Mouse (Mus musculus) liver, postnatal 0 days (tissue): ENCODE data around the gene Sema4a. TPM values are rescaled to one million over a fixed set of nuclear protein-coding genes. Genes with fewer than 3 reads are reported as not detected.

Experiments used
- ATAC-seq: fragments of 200-750 bp; cut with Nextera tagmentation; 2 replicates; pipeline ENCODE4 v1.8.0; 2017; ENCODE audit warnings: mild to moderate bottlenecking, moderate library complexity
- DNase-seq: peaks from one replicate; pipeline ENCODE4 v3.0.0-alpha.2; 2016
- H3K27ac ChIP-seq: fragments of 300-500 bp; sonication (generic); 2 replicates; pipeline ENCODE4 v1.5.1; 2014; ENCODE audit warnings: antibody characterized with exemption, moderate library complexity, mild to moderate bottlenecking, low read depth
- H3K27me3 ChIP-seq: fragments of 300-500 bp; sonication (generic); 2 replicates; pipeline ENCODE4 v1.6.1; 2014; ENCODE audit warnings: low read length, control low read depth, mixed read lengths; ENCODE audit not compliant: insufficient read depth
- H3K36me3 ChIP-seq: fragments of 300-500 bp; sonication (generic); replicated peaks from 2 replicates; pipeline ENCODE4 v1.6.1; 2014; ENCODE audit warnings: mild to moderate bottlenecking, control low read depth, low read length, moderate library complexity, mixed read lengths; ENCODE audit not compliant: insufficient read depth
- H3K4me1 ChIP-seq: fragments of 300-500 bp; sonication (generic); 2 replicates; pipeline ENCODE4 v1.6.1; 2014; ENCODE audit warnings: antibody characterized with exemption, mild to moderate bottlenecking, control low read depth; ENCODE audit not compliant: insufficient read depth
- H3K4me2 ChIP-seq: fragments of 300-500 bp; sonication (generic); 2 replicates; pipeline ENCODE4 v1.6.1; 2014; ENCODE audit warnings: low read depth, mild to moderate bottlenecking, low read length, moderate library complexity, mixed read lengths
- H3K4me3 ChIP-seq: fragments of 300-500 bp; sonication (generic); 2 replicates; pipeline ENCODE4 v1.5.1; 2014; ENCODE audit warnings: low read depth, low read length
- H3K9ac ChIP-seq: fragments of 300-500 bp; sonication (generic); replicated peaks from 2 replicates; pipeline ENCODE4 v1.6.1; 2014; ENCODE audit warnings: mild to moderate bottlenecking, moderate library complexity
- H3K9me3 ChIP-seq: fragments of 300-500 bp; sonication (generic); 2 replicates; pipeline ENCODE4 v1.6.1; 2016; ENCODE audit warnings: mild to moderate bottlenecking, control low read depth, low read length, mixed read lengths
- CTCF ChIP-seq: sonication (generic); IDR thresholded peaks from 2 replicates; pipeline ENCODE4 v1.5.1; 2016; ENCODE audit warnings: antibody characterized with exemption, low read depth
- EP300 ChIP-seq: IDR thresholded peaks from 2 replicates; pipeline ENCODE4 v1.6.1; 2016; ENCODE audit warnings: antibody characterized with exemption, low read depth, mild to moderate bottlenecking
- WGBS: fragments of 180-500 bp; shearing (Covaris S2); extraction: QIAGEN DNeasy Blood & Tissue Kit; methylation state at CpG from one replicate; pipeline ENCODE4 v1.1.7; 2014; ENCODE audit not compliant: insufficient replicate concordance; 5-methylcytosine and 5-hydroxymethylcytosine counted together
- polyA plus RNA-seq: library from polyadenylated mRNA; unstranded; fragments of >200 nt; fragmentation: Nextera tagmentation; extraction: Ambion mirVana; gene quantifications from 2 replicates; pipeline ENCODE4 v1.2.1, GENCODE M21; 2015

Sema4a gene
- polyA plus RNA-seq, 1 experiment from 2014 or later, result 30.0 TPM

DNA sequence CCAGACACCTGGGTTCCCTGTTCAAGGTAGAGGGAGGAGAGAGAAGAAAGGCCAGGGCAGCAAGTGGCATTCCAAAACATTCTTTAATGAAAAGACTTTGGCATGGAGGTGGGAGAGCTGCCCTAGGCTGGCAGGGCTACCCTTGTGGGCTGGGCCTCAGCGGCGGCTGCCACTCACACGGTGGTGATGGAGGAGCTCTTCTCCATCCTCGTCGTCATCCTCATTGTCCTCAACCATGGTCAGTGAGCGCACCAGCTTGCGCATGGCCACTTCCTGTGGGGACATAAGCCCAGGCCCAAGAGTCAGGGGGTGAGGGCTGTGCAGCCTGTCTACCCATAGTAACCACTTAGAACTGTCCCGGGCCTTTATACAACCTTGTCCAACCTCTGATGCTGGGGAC, 22.2 kb upstream of the Sema4a start:
- DNase-seq (no peak), ATAC-seq (no peak)
- no peaks in the 10 kb centered on the region for H3K9me3 ChIP-seq
- H3K4me3 ChIP-seq, result no peak overlapping the region
- peaks cover 10% of the 10 kb centered on the region; the same call in 1 of the 2 replicates for H3K27me3 ChIP-seq
- TF ChIP-seq CTCF, result no peak
- no peak for TF ChIP-seq EP300
- H3K4me2 ChIP-seq, result no peak overlapping the region
- no peak overlapping the region for H3K27ac ChIP-seq
- no peaks in the 10 kb centered on the region for H3K4me1 ChIP-seq
- 71% methylated on average over 8 of the region's 8 CpGs for WGBS
- H3K36me3 ChIP-seq, result peaks cover 53% of the 10 kb centered on the region
- H3K9ac ChIP-seq, result no peak overlapping the region

GRCm38 (mm10) chr3:88482336-88482735, 21.4 kb upstream of the Sema4a start:
- Histone ChIP-seq H3K27ac (no peak overlapping the region), H3K9me3 (no peaks in the 10 kb centered on the region), H3K4me2 (no peak overlapping the region), H3K27me3 (peaks cover 10% of the 10 kb centered on the region; the same call in 1 of the 2 replicates), H3K4me1 (no peaks in the 10 kb centered on the region), H3K36me3 (peaks cover 47% of the 10 kb centered on the region), H3K9ac (no peak overlapping the region), H3K4me3 (no peak overlapping the region)
- DNase-seq, result no peak
- WGBS, result 56% methylated on average over 18 of the region's 18 CpGs
- ATAC-seq, result no peak
- TF ChIP-seq EP300, result no peak
- no peak for TF ChIP-seq CTCF

DNA sequence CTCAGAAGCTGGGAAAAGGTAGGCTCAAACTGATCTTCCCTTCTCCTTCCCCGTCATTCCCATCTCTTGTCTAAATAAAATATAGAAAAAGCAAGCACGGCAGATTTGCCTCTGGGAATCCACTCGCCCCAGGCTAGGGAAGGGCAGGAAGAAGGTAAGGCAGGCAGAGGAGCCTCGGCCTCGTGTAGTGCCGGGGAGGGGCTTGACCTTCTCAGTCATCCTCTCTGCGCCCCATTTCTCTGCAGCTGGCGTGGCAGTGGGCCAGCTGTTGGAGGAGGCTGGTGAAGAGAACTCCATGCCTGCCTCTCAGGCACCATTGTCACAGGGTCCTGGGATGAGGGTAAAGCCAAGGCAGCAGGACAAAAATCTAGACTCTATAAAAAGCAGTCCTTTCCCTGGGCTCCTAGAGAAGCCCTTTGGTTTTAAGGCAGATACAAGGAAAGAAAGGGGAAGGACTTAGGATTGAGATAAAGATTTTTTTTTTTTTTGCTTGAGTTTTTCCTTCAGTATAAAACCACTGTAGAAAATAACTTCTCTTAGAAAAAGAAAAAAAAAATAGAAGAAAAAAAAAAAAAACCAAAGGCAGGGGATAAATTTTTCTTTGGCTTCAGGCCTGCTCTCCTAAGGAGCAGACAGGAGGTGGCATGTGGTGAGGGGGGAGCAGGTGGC, 20.5 kb upstream of the Sema4a start:
- H3K36me3 ChIP-seq, result peaks cover 39% of the 10 kb centered on the region
- no peak for TF ChIP-seq EP300
- no peak for TF ChIP-seq CTCF
- no peaks in the 10 kb centered on the region for H3K9me3 ChIP-seq
- H3K4me2 ChIP-seq, result no peak overlapping the region
- DNase-seq (no peak), ATAC-seq (no peak)
- H3K4me1 ChIP-seq, result no peaks in the 10 kb centered on the region
- WGBS, result 74% methylated on average over 8 of the region's 8 CpGs
- H3K9ac ChIP-seq, result no peak overlapping the region
- peaks cover 7% of the 10 kb centered on the region; the same call in 1 of the 2 replicates for H3K27me3 ChIP-seq
- no peak overlapping the region for H3K27ac ChIP-seq
- no peak overlapping the region for H3K4me3 ChIP-seq

- no peak for ATAC-seq
- H3K4me3 ChIP-seq, result no peak overlapping the region
- no peak overlapping the region for H3K9ac ChIP-seq
- H3K9me3 ChIP-seq, result no peaks in the 10 kb centered on the region
- H3K27ac ChIP-seq, result no peak overlapping the region
- no peak overlapping the region for H3K4me2 ChIP-seq
- DNase-seq, result no peak
- H3K36me3 ChIP-seq, result peaks cover 31% of the 10 kb centered on the region
- 0 out of 2 replicates have a peak, but pooled peaks cover 3% of the 10 kb centered on the region for H3K27me3 ChIP-seq
- WGBS, result 84% methylated on average over 5 of the region's 5 CpGs
- H3K4me1 ChIP-seq, result no peaks in the 10 kb centered on the region
- TF ChIP-seq CTCF (no peak), EP300 (no peak)
These were observed 19.7 kb upstream of the Sema4a start for GRCm38 (mm10) chr3:88480679-88481078.

- Histone ChIP-seq H3K27me3 (0 out of 2 replicates have a peak, but pooled peaks cover 3% of the 10 kb centered on the region), H3K4me2 (no peak overlapping the region), H3K4me1 (no peaks in the 10 kb centered on the region), H3K9me3 (no peaks in the 10 kb centered on the region), H3K4me3 (no peak overlapping the region), H3K9ac (no peak overlapping the region), H3K27ac (no peak overlapping the region), H3K36me3 (peaks cover 25% of the 10 kb centered on the region)
- DNase-seq (no peak), ATAC-seq (no peak)
- 88% methylated on average over 4 of the region's 4 CpGs for WGBS
- TF ChIP-seq CTCF (no peak), EP300 (no peak)
These were observed 18.8 kb upstream of the Sema4a start for GRCm38 (mm10) chr3:88479828-88480227.

DNA sequence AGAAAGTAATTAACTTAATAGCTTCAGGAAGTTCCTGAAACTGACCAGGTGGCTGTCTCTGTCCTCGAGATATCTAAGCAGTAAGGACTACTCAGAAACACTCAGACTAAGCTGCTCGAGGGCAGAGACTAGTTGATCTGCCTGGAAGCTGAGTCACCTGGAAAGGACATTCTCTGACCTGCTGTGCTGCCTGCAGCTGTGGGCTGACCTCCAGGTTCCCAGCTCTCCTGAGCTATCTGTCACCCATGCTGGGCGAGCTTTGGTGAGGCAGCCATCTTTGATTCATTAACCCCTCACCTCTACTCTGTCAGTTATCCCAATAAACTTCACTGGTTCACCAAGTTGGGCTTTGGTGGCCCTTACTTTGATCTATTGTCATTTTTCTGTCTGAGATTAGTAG, 18.2 kb upstream of the Sema4a start:
- no peaks in the 10 kb centered on the region for H3K4me1 ChIP-seq
- TF ChIP-seq CTCF, result no peak
- TF ChIP-seq EP300, result no peak
- H3K27ac ChIP-seq, result no peak overlapping the region
- no peaks in the 10 kb centered on the region for H3K9me3 ChIP-seq
- no peak for DNase-seq
- 0 out of 2 replicates have a peak, but pooled peaks cover 3% of the 10 kb centered on the region for H3K27me3 ChIP-seq
- H3K4me3 ChIP-seq, result no peak overlapping the region
- no peak for ATAC-seq
- H3K9ac ChIP-seq, result no peak overlapping the region
- 62% methylated on average over 3 of the region's 3 CpGs for WGBS
- H3K4me2 ChIP-seq, result no peak overlapping the region
- peaks cover 21% of the 10 kb centered on the region for H3K36me3 ChIP-seq
